Mouse (Mus musculus): ENCODE results near the gene Bpifb4.

DNA sequence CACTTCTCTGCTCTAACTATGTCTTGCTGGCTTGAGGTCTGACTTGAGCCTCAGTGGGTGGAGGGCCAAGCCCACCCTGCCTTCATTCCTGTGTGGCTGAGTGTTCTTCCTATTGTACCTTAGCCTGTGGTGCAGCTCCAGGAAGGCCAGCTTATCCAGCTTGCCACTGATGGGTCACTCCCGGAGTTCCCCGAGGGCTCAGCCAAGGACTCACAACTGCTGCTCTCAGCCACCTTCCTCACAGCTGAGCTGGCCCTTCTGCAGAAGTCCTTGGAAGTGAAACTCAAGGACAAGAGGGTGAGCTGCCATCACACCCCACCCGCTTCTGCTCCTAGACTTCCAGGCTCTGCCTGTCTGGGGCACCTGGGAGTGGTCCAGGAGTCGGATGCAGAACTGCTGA is 31.4 kb upstream of the Bpifb4 start:
- TF ChIP-seq MAFK (IDR thresholded peaks at IDR 0.05; ENCODE audit: insufficient replicate concordance, low read length) = no peak
- TF ChIP-seq JUND (conservative IDR thresholded peaks at IDR 0.05; ENCODE audit: low read depth, low read length) = no peak
- TF ChIP-seq RCOR1 (conservative IDR thresholded peaks at IDR 0.05; ENCODE audit: low read depth, low read length) = no peak
- no peak for TF ChIP-seq POLR2A (IDR thresholded peaks at IDR 0.05; ENCODE audit: low read depth, low read length)
- TF ChIP-seq EP300 (IDR thresholded peaks at IDR 0.05; ENCODE audit: low read length) = no peak
- TF ChIP-seq ZC3H11A (IDR thresholded peaks at IDR 0.05; ENCODE audit: low read depth, low read length) = no peak
- no peak for TF ChIP-seq POLR2AphosphoS2 (IDR thresholded peaks at IDR 0.05; ENCODE audit: low read depth, low read length)
- 0 out of 4 replicates have a peak, but pooled peaks of 1 of the 2 experiments have one; percentile 0 for TF ChIP-seq CTCF (conservative IDR thresholded peaks at IDR 0.05 in 1 of 2, IDR thresholded peaks at IDR 0.05 in 1 of 2; ENCODE audit: low read depth in 2 of 2, low read length in 2 of 2)
- TF ChIP-seq NRF1 (IDR thresholded peaks at IDR 0.05; ENCODE audit: low read depth, low read length) = no peak
